Mouse (Mus musculus) c-Kit-negative CD71-positive TER-119-positive erythroid progenitor cells, embryonic 14.5 days (primary cell): ENCODE results near the gene Olfr1426.
"Not testable (repeated sequence)": the region's sequence is repeated elsewhere in the genome, so short reads cannot be mapped to it uniquely, and the experiment has no call there.

Experiments used
- DNase-seq: peaks from one replicate; pipeline ENCODE4 v3.0.0-alpha.2; 2013; ENCODE audit warnings: low read depth, low spot score

The Olfr1426 gene

DNA sequence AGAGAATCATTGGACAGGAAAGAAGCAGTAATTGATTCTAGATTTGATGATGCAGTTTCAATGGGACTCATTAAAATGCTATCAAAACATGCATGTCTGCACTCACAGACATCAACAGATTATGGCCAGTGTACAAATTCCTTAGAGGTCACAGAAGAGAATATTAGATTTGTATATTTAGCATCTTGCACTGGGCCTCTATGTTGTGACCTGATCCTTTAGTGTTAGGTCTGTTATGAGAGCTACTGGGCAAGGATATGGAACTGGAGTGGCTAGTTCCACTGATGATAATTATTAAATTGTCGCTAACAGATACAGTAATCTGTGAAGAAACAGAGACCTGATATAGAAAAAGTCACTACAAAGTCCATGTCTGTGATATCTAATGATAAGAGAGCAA lies at the start of gene Olfr1426:
Gene Olfr1426, minus strand, starts transcription at position 101 of the 400 bp plus-strand sequence.
- no peak for DNase-seq

DNA sequence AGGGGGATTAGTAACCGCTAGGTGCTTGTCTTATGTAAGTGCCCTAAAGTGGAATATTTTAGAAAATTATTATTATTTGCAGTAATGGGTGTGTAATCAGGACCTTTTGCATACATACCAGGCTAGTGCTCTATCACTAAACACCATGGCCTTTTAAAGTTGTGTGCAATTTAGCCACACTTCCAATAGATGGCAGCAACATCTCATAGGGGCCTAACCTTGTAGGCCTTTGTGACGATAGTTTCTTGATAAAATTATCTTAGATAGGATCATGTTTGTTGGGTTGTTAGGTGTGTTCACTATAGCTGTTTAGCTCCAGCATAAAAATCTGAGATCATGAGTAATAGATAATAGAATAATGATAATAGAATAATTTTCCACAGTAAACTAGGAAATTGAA lies 42.5 kb upstream of the Olfr1426 start:
- DNase-seq: no peak

DNA sequence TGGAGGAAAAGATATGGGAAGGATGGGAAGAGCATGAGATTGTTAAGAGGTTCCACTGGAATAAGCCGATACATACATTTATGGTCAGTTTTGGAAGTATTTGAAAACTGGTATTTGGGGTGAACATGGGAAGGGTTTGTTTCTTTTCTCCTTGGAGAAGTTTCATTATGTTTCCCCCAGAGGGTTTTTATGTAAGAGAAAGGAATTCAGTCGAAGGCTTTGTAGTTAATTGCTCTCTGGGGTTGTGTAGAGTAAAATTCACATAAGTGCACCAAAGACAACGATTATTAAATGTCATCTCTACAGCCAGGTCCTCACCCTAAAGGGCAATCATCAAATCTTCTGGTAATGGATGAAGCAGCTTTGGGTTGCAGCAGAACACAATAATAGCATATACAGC lies 31.3 kb upstream of the Olfr1426 start, which contains the start of gene Olfr76:
Gene Olfr76, minus strand, starts transcription at position 101 of the 400 bp plus-strand sequence.
- DNase-seq: no peak

GRCm38 (mm10) chr19:12116464-12116863 lies 24.7 kb upstream of the Olfr1426 start:
- no peak for DNase-seq

GRCm38 (mm10) chr19:12115797-12116196 lies 24.0 kb upstream of the Olfr1426 start, which contains the start of gene Olfr1428:
Gene Olfr1428, minus strand, starts transcription at chr19:12115897.
- DNase-seq: no peak

- DNase-seq: no peak
These were observed 22.0 kb upstream of the Olfr1426 start for GRCm38 (mm10) chr19:12113807-12114206.

- no peak for DNase-seq
These were observed 12.7 kb upstream of the Olfr1426 start for GRCm38 (mm10) chr19:12104541-12104940.

- no peak for DNase-seq
These were observed 11.4 kb upstream of the Olfr1426 start, which contains the start of gene Olfr1427 for GRCm38 (mm10) chr19:12103234-12103633. Gene Olfr1427, minus strand, starts transcription at chr19:12103334.

DNA sequence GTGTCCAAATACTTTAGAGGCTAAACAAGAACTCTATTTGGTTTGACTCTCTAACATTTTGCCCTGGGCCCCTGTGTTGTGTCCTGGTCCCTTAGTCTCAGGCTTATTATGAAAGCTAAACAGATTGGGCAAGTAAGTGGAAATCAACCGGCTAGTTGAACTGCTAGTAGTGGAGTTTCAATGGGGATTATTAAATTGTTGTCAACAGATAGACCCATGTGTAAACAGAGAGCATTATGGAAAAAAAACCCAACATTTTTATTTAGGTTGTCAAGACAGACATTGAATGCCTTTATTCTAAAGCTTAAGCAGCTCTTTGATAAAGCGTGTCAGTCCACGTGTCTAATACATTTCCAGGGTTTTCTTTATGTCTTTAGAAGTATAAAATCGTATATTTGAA lies 14.2 kb downstream of the Olfr1426 start, which contains the start of gene Olfr1425:
Gene Olfr1425, minus strand, starts transcription at position 101 of the 400 bp plus-strand sequence.
- DNase-seq: not testable (repeated sequence)

GRCm38 (mm10) chr19:12069546-12069945 lies 22.3 kb downstream of the Olfr1426 start:
- DNase-seq: not testable (repeated sequence)

- DNase-seq: not testable (repeated sequence)
These were observed 24.0 kb downstream of the Olfr1426 start for GRCm38 (mm10) chr19:12067806-12068205.

GRCm38 (mm10) chr19:12062582-12062981 lies 29.2 kb downstream of the Olfr1426 start, which contains the start of gene Olfr1424:
Gene Olfr1424, minus strand, starts transcription at chr19:12062682.
- DNase-seq: not testable (repeated sequence)

DNA sequence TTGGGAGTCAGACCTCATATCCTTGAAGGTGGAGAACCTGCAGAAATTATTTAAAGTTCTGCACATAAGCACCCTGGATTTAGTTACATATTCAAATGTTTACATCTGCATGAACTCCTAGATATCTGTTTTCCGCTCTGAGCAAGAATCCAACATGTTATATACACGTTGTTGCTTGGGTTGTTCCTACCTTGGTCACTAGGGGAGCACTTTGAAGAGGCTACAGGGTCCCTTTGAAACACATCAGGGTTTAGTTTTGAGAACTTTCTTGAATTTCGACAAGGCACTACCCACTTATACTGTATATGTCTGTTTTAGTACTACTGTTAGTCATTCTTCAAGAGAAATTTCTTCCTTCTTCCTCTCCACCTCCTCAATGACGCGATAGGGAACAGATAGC lies 48.6 kb downstream of the Olfr1426 start:
- no peak for DNase-seq

- no peak for DNase-seq
These were observed 50.6 kb downstream of the Olfr1426 start, which contains the start of gene Olfr1423 for GRCm38 (mm10) chr19:12041217-12041616. Gene Olfr1423, minus strand, starts transcription at chr19:12041317.

- no peak for DNase-seq
These were observed 54.1 kb downstream of the Olfr1426 start for GRCm38 (mm10) chr19:12037727-12038126.
